ENCODE assay signal across 9 mouse cellular contexts in genomic region chr9:44483041-44483509, GRCm38 (mm10). TPM values are rescaled to one million over a fixed set of nuclear protein-coding genes. Genes with fewer than 3 reads are reported as not detected.
DNase-seq lines count a peak whose midpoint lies in the region; ATAC-seq and TF ChIP-seq lines count a peak whose summit lies in the region.
"Had no signal": no experiment of that assay in that cellular context is flagged by ENCODE, and none has a peak within 500 bp of the region (broad histone marks: within the 10 kb centered on the region; RNA-seq: fewer than 3 reads in every experiment).

No protein-coding gene starts in this region.

- peak overlapping the region; percentile 79 for H3K9ac ChIP-seq in ES-E14 (ENCODE audit: insufficient read depth, low read depth, low read length, poor library complexity, severe bottlenecking)
- H3K9ac ChIP-seq in forebrain, embryonic 16.5 days (replicated peaks; ENCODE audit: low read depth, low read length): peak overlapping the region; percentile 88
- H3K9ac ChIP-seq in limb, embryonic 14.5 days (ENCODE audit: low read depth, low read length, severe bottlenecking): peak overlapping the region; percentile 93
- peak overlapping the region; percentile 88 for H3K9ac ChIP-seq in neural tube, embryonic 11.5 days (ENCODE audit: low read length)

- peaks cover 75% of the 10 kb centered on the region for H3K4me1 ChIP-seq in heart, embryonic 10.5 days
- H3K4me1 ChIP-seq in ES-E14 (ENCODE audit: control insufficient read depth in 2 of 2, insufficient read depth in 2 of 2, low read length in 2 of 2, poor library complexity in 1 of 2): peaks cover 5 to 35% of the 10 kb centered on the region in 2 experiments; a peak in 3 of 4 replicates
- peaks cover 60% of the 10 kb centered on the region for H3K4me1 ChIP-seq in forebrain, embryonic 16.5 days (replicated peaks; ENCODE audit: control insufficient read depth, insufficient read depth, low read length)
- peaks cover 46% of the 10 kb centered on the region for H3K4me1 ChIP-seq in limb, embryonic 14.5 days (ENCODE audit: control insufficient read depth, insufficient read depth, low read length)
- peaks cover 57% of the 10 kb centered on the region for H3K4me1 ChIP-seq in neural tube, embryonic 11.5 days (ENCODE audit: control insufficient read depth, insufficient read depth, low read length)

- no peaks in the 10 kb centered on the region for H3K36me3 ChIP-seq in heart, embryonic 10.5 days
- H3K36me3 ChIP-seq in ES-E14 (ENCODE audit: control insufficient read depth, insufficient read depth, low read length, poor library complexity, severe bottlenecking): no peaks in the 10 kb centered on the region
- no peaks in the 10 kb centered on the region for H3K36me3 ChIP-seq in forebrain, embryonic 16.5 days (ENCODE audit: control insufficient read depth, insufficient read depth)
- H3K36me3 ChIP-seq in limb, embryonic 14.5 days (ENCODE audit: control insufficient read depth, insufficient read depth, low read length): 0 out of 2 replicates have a peak, but pooled peaks cover 4% of the 10 kb centered on the region
- H3K36me3 ChIP-seq in neural tube, embryonic 11.5 days (ENCODE audit: control insufficient read depth, insufficient read depth, low read length): no peaks in the 10 kb centered on the region

- H3K27me3 ChIP-seq in heart, embryonic 10.5 days (ENCODE audit: insufficient read depth, poor library complexity, severe bottlenecking): no peaks in the 10 kb centered on the region
- H3K27me3 ChIP-seq in forebrain, embryonic 16.5 days (replicated peaks; ENCODE audit: control insufficient read depth, insufficient read depth, low read length): no peaks in the 10 kb centered on the region
- no peaks in the 10 kb centered on the region for H3K27me3 ChIP-seq in limb, embryonic 14.5 days (ENCODE audit: control insufficient read depth, insufficient read depth, low read length)
- no peaks in the 10 kb centered on the region for H3K27me3 ChIP-seq in neural tube, embryonic 11.5 days (ENCODE audit: control insufficient read depth, insufficient read depth, low read length)

- ATAC-seq in forebrain, embryonic 16.5 days: no peak
- no peak for ATAC-seq in limb, embryonic 14.5 days (ENCODE audit: low FRiP score, low read depth)
- no peak for ATAC-seq in neural tube, embryonic 11.5 days (ENCODE audit: insufficient read depth, low FRiP score, low TSS enrichment)
- no peak for ATAC-seq in granulocyte monocyte progenitor cell, adult 5-6 weeks (replicated peaks; ENCODE audit: poor library complexity, severe bottlenecking)

- in situ Hi-C loops in ES-E14 (cut with MboI; ENCODE audit: low sequenced_read_pairs in 2 of 2, unreplicated experiment in 2 of 2): no loop called here

- H3K4me2 ChIP-seq in forebrain, embryonic 16.5 days (ENCODE audit: low read length): peak overlapping the region; percentile 88
- H3K4me2 ChIP-seq in limb, embryonic 14.5 days (replicated peaks; ENCODE audit: low read depth, low read length, severe bottlenecking): peak overlapping the region; percentile 69
- H3K4me2 ChIP-seq in neural tube, embryonic 11.5 days (ENCODE audit: low read depth): peak overlapping the region; percentile 74

- H3K9me3 ChIP-seq in heart, embryonic 10.5 days: no peaks in the 10 kb centered on the region
- H3K9me3 ChIP-seq in ES-E14 (ENCODE audit: control insufficient read depth, insufficient read depth, low read depth, low read length): no peaks in the 10 kb centered on the region
- H3K9me3 ChIP-seq in forebrain, embryonic 16.5 days (ENCODE audit: control insufficient read depth, low read length): no peaks in the 10 kb centered on the region
- no peaks in the 10 kb centered on the region for H3K9me3 ChIP-seq in limb, embryonic 14.5 days (ENCODE audit: control insufficient read depth, low read length)
- no peaks in the 10 kb centered on the region for H3K9me3 ChIP-seq in neural tube, embryonic 11.5 days (ENCODE audit: control insufficient read depth, low read length)

- peak overlapping the region; percentile 97 for H3K4me3 ChIP-seq in heart, embryonic 10.5 days
- peak overlapping the region; percentile 85 to 91 for H3K4me3 ChIP-seq in ES-E14 (ENCODE audit: insufficient read depth in 1 of 2, low read depth in 1 of 2, low read length in 2 of 2, poor library complexity in 1 of 2, severe bottlenecking in 1 of 2)
- peak overlapping the region; percentile 73 for H3K4me3 ChIP-seq in forebrain, embryonic 16.5 days (replicated peaks; ENCODE audit: low read length)
- peak overlapping the region; percentile 97 for H3K4me3 ChIP-seq in limb, embryonic 14.5 days (replicated peaks; ENCODE audit: low read length)
- peak overlapping the region; percentile 94 for H3K4me3 ChIP-seq in neural tube, embryonic 11.5 days (ENCODE audit: low read depth, low read length)

- under 1% methylated on average over 39 of the region's 39 CpGs for WGBS in heart, embryonic 10.5 days
- WGBS in forebrain, embryonic 16.5 days: under 1% methylated on average over 31 of the region's 39 CpGs
- WGBS in limb, embryonic 14.5 days: 2% methylated on average over 34 of the region's 39 CpGs
- WGBS in neural tube, embryonic 11.5 days: 0% methylated on average over 37 of the region's 39 CpGs

- TF ChIP-seq POLR2A in limb, embryonic 14.5 days (IDR thresholded peaks at IDR 0.05; ENCODE audit: borderline replicate concordance, extremely low read depth, insufficient read depth, insufficient read length): no peak

- intact Hi-C loops in heart, postnatal 25 days (cut with DNase I): no loop called here

- peak overlapping the region; percentile 96 for H3K27ac ChIP-seq in heart, embryonic 10.5 days
- no peak overlapping the region for H3K27ac ChIP-seq in ES-E14 (ENCODE audit: insufficient read depth, low read depth, low read length, poor library complexity, severe bottlenecking)
- peak overlapping the region; percentile 95 for H3K27ac ChIP-seq in forebrain, embryonic 16.5 days (ENCODE audit: low read length)
- peak overlapping the region; percentile 94 for H3K27ac ChIP-seq in limb, embryonic 14.5 days (replicated peaks; ENCODE audit: low read depth, low read length)
- H3K27ac ChIP-seq in neural tube, embryonic 11.5 days (ENCODE audit: low read depth, low read length): peak overlapping the region; percentile 88

- DNase-seq in heart, embryonic 10.5 days (ENCODE audit: low spot score): no peak
- DNase-seq in heart, postnatal 25 days (ENCODE audit: low spot score): no peak
- no peak for DNase-seq in ES-E14 (ENCODE audit: low read depth, low spot score)
- DNase-seq in limb, embryonic 14.5 days (ENCODE audit: low spot score): no peak
- DNase-seq in neural tube, embryonic 11.5 days (ENCODE audit: low spot score): no peak
- no peak for DNase-seq in ovary, adult 18-20 months (ENCODE audit: low spot score)

TF ChIP-seq in ES-E14, 5 proteins besides CTCF, POLR2A, EP300 and RAD21:
- TF ChIP-seq ZNF384 (IDR thresholded peaks at IDR 0.05; ENCODE audit: low read depth, low read length) (no peak), MAFK (IDR thresholded peaks at IDR 0.05; ENCODE audit: insufficient read depth, low read depth, low read length) (no peak), HCFC1 (IDR thresholded peaks at IDR 0.05; ENCODE audit: borderline replicate concordance, insufficient read depth, low read length) (no peak), CHD2 (IDR thresholded peaks at IDR 0.05; ENCODE audit: low read depth, low read length) (no peak), ZC3H11A (IDR thresholded peaks at IDR 0.05; ENCODE audit: borderline replicate concordance, low read depth, low read length) (no peak)

RNA-seq across cellular contexts. Expression of gene Bcl9l, which starts 0.5 kb away (rescaled TPM):
- polyA plus RNA-seq in heart, embryonic 10.5 days (2016; fragmentation: Nextera tagmentation; extraction: Ambion mirVana): 7.6 and 9.6 TPM in 2 replicates
- 10 to 100 TPM; 44.9 to 57.6 TPM for total RNA-seq in heart, postnatal 25 days (2021)
- total RNA-seq in ES-E14 (2012; rRNA removed): 4.9 and 6.7 TPM in 2 replicates
- polyA plus RNA-seq in forebrain, embryonic 16.5 days (2015; fragmentation: Nextera tagmentation; extraction: Ambion mirVana): 13.8 and 15.0 TPM in 2 replicates
- 41.2 and 53.7 TPM in 2 replicates for polyA plus RNA-seq in limb, embryonic 14.5 days (2012; rRNA removed)
- polyA plus RNA-seq in limb, embryonic 14.5 days (2014; fragmentation: Nextera tagmentation; extraction: Ambion mirVana): 20.5 and 22.7 TPM in 2 replicates
- 8.0 and 8.8 TPM in 2 replicates for polyA plus RNA-seq in neural tube, embryonic 11.5 days (2014; fragmentation: Nextera tagmentation; extraction: Ambion mirVana)
- total RNA-seq in granulocyte monocyte progenitor cell, adult 5-6 weeks (2014; fragmentation: Nextera tagmentation): 8.7 and 13.0 TPM in 2 replicates
- total RNA-seq in granulocyte monocyte progenitor cell, adult 5-6 weeks (2017): 1.6 and 2.6 TPM in 2 replicates

RNA-seq across cellular contexts. Expression of gene Upk2, which starts 28.3 kb away (rescaled TPM):
- 0.26 TPM in 1 of 2 replicates, not detected in the other for polyA plus RNA-seq in heart, embryonic 10.5 days (2016; fragmentation: Nextera tagmentation; extraction: Ambion mirVana)
- total RNA-seq in heart, postnatal 25 days (2021): not detected
- 0.31 and 1.1 TPM in 2 replicates for total RNA-seq in ES-E14 (2012; rRNA removed)
- polyA plus RNA-seq in forebrain, embryonic 16.5 days (2015; fragmentation: Nextera tagmentation; extraction: Ambion mirVana): not detected in 2 replicates
- 0.33 and 0.91 TPM in 2 replicates for polyA plus RNA-seq in limb, embryonic 14.5 days (2012; rRNA removed)
- 0.40 TPM in 1 of 2 replicates, not detected in the other for polyA plus RNA-seq in limb, embryonic 14.5 days (2014; fragmentation: Nextera tagmentation; extraction: Ambion mirVana)
- polyA plus RNA-seq in neural tube, embryonic 11.5 days (2014; fragmentation: Nextera tagmentation; extraction: Ambion mirVana): 0.29 TPM in 1 of 2 replicates, not detected in the other
- not detected in 2 replicates for total RNA-seq in granulocyte monocyte progenitor cell, adult 5-6 weeks (2014; fragmentation: Nextera tagmentation)
- not detected in 2 replicates for total RNA-seq in granulocyte monocyte progenitor cell, adult 5-6 weeks (2017)
- total RNA-seq: heart, postnatal 36 days had no signal

RNA-seq across cellular contexts. Expression of gene Foxr1, which starts 42.1 kb away (rescaled TPM):
- not detected in 2 replicates for polyA plus RNA-seq in heart, embryonic 10.5 days (2016; fragmentation: Nextera tagmentation; extraction: Ambion mirVana)
- total RNA-seq in heart, postnatal 25 days (2021): not detected
- total RNA-seq in ES-E14 (2012; rRNA removed): 0.79 and 1.9 TPM in 2 replicates
- not detected in 2 replicates for polyA plus RNA-seq in forebrain, embryonic 16.5 days (2015; fragmentation: Nextera tagmentation; extraction: Ambion mirVana)
- not detected in 2 replicates for polyA plus RNA-seq in limb, embryonic 14.5 days (2012; rRNA removed)
- not detected in 2 replicates for polyA plus RNA-seq in limb, embryonic 14.5 days (2014; fragmentation: Nextera tagmentation; extraction: Ambion mirVana)
- not detected in 2 replicates for polyA plus RNA-seq in neural tube, embryonic 11.5 days (2014; fragmentation: Nextera tagmentation; extraction: Ambion mirVana)
- not detected in 2 replicates for total RNA-seq in granulocyte monocyte progenitor cell, adult 5-6 weeks (2014; fragmentation: Nextera tagmentation)
- not detected in 2 replicates for total RNA-seq in granulocyte monocyte progenitor cell, adult 5-6 weeks (2017)
- total RNA-seq: heart, postnatal 36 days had no signal
